Comparison of ENCODE assay signal across 8 mouse cellular contexts in the genomic region with DNA sequence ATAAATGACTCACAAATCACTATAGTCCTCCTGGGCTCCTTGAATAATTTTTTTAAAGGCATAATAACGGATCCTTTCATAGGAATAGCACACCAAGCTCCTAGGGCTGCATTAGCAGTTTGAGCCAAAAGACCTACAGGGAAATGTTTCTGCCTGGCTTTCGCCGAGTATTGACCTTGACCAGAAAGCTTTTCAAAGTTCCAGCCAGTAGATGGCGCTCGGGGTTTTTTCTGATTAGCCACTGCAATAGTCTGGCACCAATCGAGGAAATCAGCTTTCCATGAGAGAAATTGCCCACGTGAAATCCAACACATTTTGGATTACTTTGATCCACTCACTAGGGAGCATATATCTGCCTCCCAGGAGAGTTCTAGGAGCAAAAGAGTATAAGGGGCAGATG. TPM values are rescaled to one million over a fixed set of nuclear protein-coding genes. Genes with fewer than 3 reads are reported as not detected.
A peak's percentile ranks its signal among the peaks of the same experiment; 100 is the strongest.
DNase-seq lines count a peak whose midpoint lies in the region; ATAC-seq and TF ChIP-seq lines count a peak whose summit lies in the region.
"Had no signal": no experiment of that assay in that cellular context is flagged by ENCODE, and none has a peak within 500 bp of the region (broad histone marks: within the 10 kb centered on the region; RNA-seq: fewer than 3 reads in every experiment).

No protein-coding gene starts in this region.

- TF ChIP-seq CTCF in liver, postnatal 0 days (IDR thresholded peaks at IDR 0.05; ENCODE audit: low read depth): peak; percentile 33

- H3K9ac ChIP-seq in liver, postnatal 0 days (replicated peaks): no peak overlapping the region
- H3K9ac ChIP-seq in liver, embryonic 11.5 days (ENCODE audit: low read depth, low read length): no peak overlapping the region
- H3K9ac ChIP-seq: neural tube, embryonic 12.5 days had no signal

- ATAC-seq in liver, postnatal 0 days: no peak
- no peak for ATAC-seq in liver, embryonic 11.5 days (replicated peaks; ENCODE audit: low FRiP score)

- H3K4me3 ChIP-seq in liver, postnatal 0 days (ENCODE audit: low read depth, low read length): no peak overlapping the region
- H3K4me3 ChIP-seq in liver, embryonic 11.5 days (ENCODE audit: low read depth, low read length): no peak overlapping the region
- H3K4me3 ChIP-seq: neural tube, embryonic 12.5 days had no signal

- DNase-seq in liver, postnatal 0 days: peak; percentile 14
- no peak for DNase-seq in liver, embryonic 11.5 days (ENCODE audit: low spot score)
- DNase-seq in WW6 (ENCODE audit: low read depth, low spot score): peak; percentile 1
- peak; percentile 58 to 59 for DNase-seq in cerebellum, adult 18-20 months
- DNase-seq in kidney, postnatal 10 days: peak; percentile 55
- peak; percentile 42 for DNase-seq in lung, postnatal 10 days
- no peak for DNase-seq in thymus, postnatal 36 days

- TF ChIP-seq EP300 in liver, postnatal 0 days (IDR thresholded peaks at IDR 0.05; ENCODE audit: low read depth): no peak

- no peak overlapping the region for H3K27ac ChIP-seq in liver, postnatal 0 days (ENCODE audit: low read depth)
- no peak overlapping the region for H3K27ac ChIP-seq in liver, embryonic 11.5 days (ENCODE audit: low read depth, low read length)
- H3K27ac ChIP-seq: neural tube, embryonic 12.5 days had no signal

- H3K9me3 ChIP-seq in liver, postnatal 0 days (ENCODE audit: low read length): peaks cover 5% of the 10 kb centered on the region; the same call in 1 of the 2 replicates
- H3K9me3 ChIP-seq in liver, embryonic 11.5 days (ENCODE audit: control insufficient read depth, low read length): peaks cover 3% of the 10 kb centered on the region; the same call in 1 of the 2 replicates

- H3K4me1 ChIP-seq in liver, postnatal 0 days (ENCODE audit: insufficient read depth): no peaks in the 10 kb centered on the region
- no peaks in the 10 kb centered on the region for H3K4me1 ChIP-seq in liver, embryonic 11.5 days (replicated peaks; ENCODE audit: control insufficient read depth, insufficient read depth, low read length)
- H3K4me1 ChIP-seq: neural tube, embryonic 12.5 days had no signal

- WGBS in liver, postnatal 0 days (ENCODE audit: insufficient replicate concordance): 62% methylated on average over 7 of the region's 7 CpGs
- 64% methylated on average over 7 of the region's 7 CpGs for WGBS in liver, embryonic 11.5 days

- H3K36me3 ChIP-seq in liver, postnatal 0 days (replicated peaks; ENCODE audit: insufficient read depth, low read length): no peaks in the 10 kb centered on the region
- no peaks in the 10 kb centered on the region for H3K36me3 ChIP-seq in liver, embryonic 11.5 days (ENCODE audit: control insufficient read depth, insufficient read depth, low read length)
- H3K36me3 ChIP-seq: neural tube, embryonic 12.5 days had no signal

- H3K27me3 ChIP-seq in liver, postnatal 0 days (ENCODE audit: insufficient read depth, low read length): no peaks in the 10 kb centered on the region
- H3K27me3 ChIP-seq in liver, embryonic 11.5 days (replicated peaks; ENCODE audit: control insufficient read depth, insufficient read depth, low read length): no peaks in the 10 kb centered on the region
- H3K27me3 ChIP-seq: neural tube, embryonic 12.5 days had no signal

- H3K4me2 ChIP-seq in liver, postnatal 0 days (ENCODE audit: low read depth, low read length): no peak overlapping the region
- H3K4me2 ChIP-seq in liver, embryonic 11.5 days: no peak overlapping the region
- H3K4me2 ChIP-seq: neural tube, embryonic 12.5 days had no signal

RNA-seq across cellular contexts. Expression of gene Mup21, which starts 17.0 kb away (rescaled TPM):
- polyA plus RNA-seq in liver, postnatal 0 days (2015; fragmentation: Nextera tagmentation; extraction: Ambion mirVana): not detected in 2 replicates
- not detected in 2 replicates for polyA plus RNA-seq in liver, embryonic 11.5 days (2014; fragmentation: Nextera tagmentation; extraction: Ambion mirVana)
- polyA plus RNA-seq: neural tube, embryonic 12.5 days had no signal

RNA-seq across cellular contexts. Expression of gene Mup3, which starts 46.6 kb away (rescaled TPM):
- not detected in 2 replicates for polyA plus RNA-seq in liver, postnatal 0 days (2015; fragmentation: Nextera tagmentation; extraction: Ambion mirVana)
- polyA plus RNA-seq in liver, embryonic 11.5 days (2014; fragmentation: Nextera tagmentation; extraction: Ambion mirVana): not detected in 2 replicates
- polyA plus RNA-seq: neural tube, embryonic 12.5 days had no signal

Comparison
In these comparisons a context has a peak if more than half of its experiments do, and no peak if none do; other contexts are left out.
1. DNase-seq: peak in liver, postnatal 0 days (single experiment), WW6 (single experiment), cerebellum, adult 18-20 months (2 of 2), kidney, postnatal 10 days (single experiment) and lung, postnatal 10 days (single experiment); none in liver, embryonic 11.5 days (single experiment) and thymus, postnatal 36 days (0 of 2).